Mouse (Mus musculus): Measurements from ENCODE around the gene Krtap17-1. TPM values are rescaled to one million over a fixed set of nuclear protein-coding genes. Genes with fewer than 3 reads are reported as not detected.

The Krtap17-1 gene
- polyA plus RNA-seq, 1 experiment from 2014 or later = 0.26 TPM

- H3K27me3 ChIP-seq (replicated peaks) = 0 out of 2 replicates have a peak, but pooled peaks cover 3% of the 10 kb centered on the region
- WGBS = 25% methylated on average over 4 of the region's 4 CpGs
- no peak overlapping the region for H3K9ac ChIP-seq
- no peaks in the 10 kb centered on the region for H3K36me3 ChIP-seq
- no peak overlapping the region for H3K27ac ChIP-seq
- H3K9me3 ChIP-seq = no peaks in the 10 kb centered on the region
- ATAC-seq = no peak
- H3K4me1 ChIP-seq (replicated peaks) = no peaks in the 10 kb centered on the region
- no peak overlapping the region for H3K4me2 ChIP-seq (replicated peaks)
- H3K4me3 ChIP-seq (replicated peaks) = no peak overlapping the region
Measured at GRCm38 (mm10) chr11:99994384-99994661, 529 bp upstream of the Krtap17-1 start.

DNA sequence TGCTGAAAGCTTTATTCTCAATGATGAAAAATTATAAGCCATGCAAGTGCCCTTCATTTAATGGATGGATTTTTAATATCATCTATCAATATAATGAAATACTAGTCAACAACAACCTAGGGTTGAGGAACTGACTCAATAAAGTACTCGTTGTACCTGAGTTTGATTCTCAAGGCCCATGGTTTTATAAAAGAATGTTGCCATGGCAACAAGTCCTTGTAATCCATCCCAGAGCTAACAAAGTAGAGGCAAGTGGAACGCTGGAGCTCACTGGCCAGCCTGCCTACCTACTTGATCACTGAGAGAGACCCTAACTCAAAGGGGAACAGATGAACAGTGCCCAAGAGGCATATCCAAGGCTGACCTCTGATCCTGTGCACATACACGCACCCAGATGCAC, 3.2 kb downstream of the Krtap17-1 start:
- Histone ChIP-seq H3K27me3 (replicated peaks) (0 out of 2 replicates have a peak, but pooled peaks cover 3% of the 10 kb centered on the region), H3K9ac (no peak overlapping the region), H3K4me1 (replicated peaks) (no peaks in the 10 kb centered on the region), H3K36me3 (no peaks in the 10 kb centered on the region), H3K27ac (no peak overlapping the region), H3K4me2 (replicated peaks) (no peak overlapping the region), H3K9me3 (no peaks in the 10 kb centered on the region), H3K4me3 (replicated peaks) (no peak overlapping the region)
- WGBS = 71% methylated on average over 3 of the region's 3 CpGs
- ATAC-seq = no peak

- 84% methylated on average over 6 of the region's 6 CpGs for WGBS
- Histone ChIP-seq H3K4me3 (replicated peaks) (no peak overlapping the region), H3K4me1 (replicated peaks) (no peaks in the 10 kb centered on the region), H3K9me3 (no peaks in the 10 kb centered on the region), H3K9ac (no peak overlapping the region), H3K27ac (no peak overlapping the region), H3K4me2 (replicated peaks) (no peak overlapping the region), H3K27me3 (replicated peaks) (0 out of 2 replicates have a peak, but pooled peaks cover 3% of the 10 kb centered on the region), H3K36me3 (no peaks in the 10 kb centered on the region)
- ATAC-seq = no peak
Measured at GRCm38 (mm10) chr11:99989881-99990405, 3.9 kb downstream of the Krtap17-1 start.

GRCm38 (mm10) chr11:99988530-99988929, 5.3 kb downstream of the Krtap17-1 start:
- H3K9ac ChIP-seq = no peak overlapping the region
- no peak overlapping the region for H3K4me2 ChIP-seq (replicated peaks)
- H3K36me3 ChIP-seq = no peaks in the 10 kb centered on the region
- no peaks in the 10 kb centered on the region for H3K27me3 ChIP-seq (replicated peaks)
- WGBS = 91% methylated on average over 3 of the region's 3 CpGs
- H3K27ac ChIP-seq = no peak overlapping the region
- H3K4me3 ChIP-seq (replicated peaks) = no peak overlapping the region
- ATAC-seq = no peak
- H3K9me3 ChIP-seq = no peaks in the 10 kb centered on the region
- H3K4me1 ChIP-seq (replicated peaks) = no peaks in the 10 kb centered on the region

DNA sequence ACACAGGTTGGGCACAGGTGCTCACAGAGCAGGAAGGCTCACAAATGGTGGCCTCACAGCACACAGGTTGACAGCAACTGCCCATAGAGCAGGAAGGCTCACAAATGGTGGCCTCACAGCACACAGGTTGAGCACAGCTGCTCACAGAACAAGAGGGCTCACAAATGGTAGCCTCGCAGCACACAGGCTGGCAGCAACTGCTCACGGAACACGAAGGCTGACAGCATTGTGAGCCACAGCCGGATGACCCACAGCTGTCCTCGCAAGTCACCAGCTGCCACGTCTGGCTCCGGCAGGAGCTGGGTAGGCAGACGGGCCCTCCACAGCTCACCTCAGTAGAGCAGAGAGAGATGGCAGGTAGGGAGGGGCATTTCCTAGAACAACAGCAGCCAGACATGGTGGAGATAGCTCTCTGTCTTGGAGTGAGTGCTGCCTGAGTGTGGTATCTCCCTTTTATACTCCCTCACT, 7.6 kb downstream of the Krtap17-1 start, which contains the start of gene Krtap16-1:
Krtap16-1 (minus strand) TSS at position 418 of the 468 bp plus-strand sequence.
- H3K27ac ChIP-seq = no peak within 1 kb of the TSS
- WGBS = 75% methylated on average over 8 of the region's 8 CpGs
- no peak within 1 kb of the TSS for H3K4me3 ChIP-seq (replicated peaks)
- no peak within 1 kb of the TSS for H3K4me2 ChIP-seq (replicated peaks)
- no peaks in the 10 kb centered on the region for H3K4me1 ChIP-seq (replicated peaks)
- no peak within 1 kb of the TSS for H3K9ac ChIP-seq
- H3K27me3 ChIP-seq (replicated peaks) = no peaks in the 10 kb centered on the region
- no peaks in the 10 kb centered on the region for H3K36me3 ChIP-seq
- no peaks in the 10 kb centered on the region for H3K9me3 ChIP-seq
- no peak for ATAC-seq

DNA sequence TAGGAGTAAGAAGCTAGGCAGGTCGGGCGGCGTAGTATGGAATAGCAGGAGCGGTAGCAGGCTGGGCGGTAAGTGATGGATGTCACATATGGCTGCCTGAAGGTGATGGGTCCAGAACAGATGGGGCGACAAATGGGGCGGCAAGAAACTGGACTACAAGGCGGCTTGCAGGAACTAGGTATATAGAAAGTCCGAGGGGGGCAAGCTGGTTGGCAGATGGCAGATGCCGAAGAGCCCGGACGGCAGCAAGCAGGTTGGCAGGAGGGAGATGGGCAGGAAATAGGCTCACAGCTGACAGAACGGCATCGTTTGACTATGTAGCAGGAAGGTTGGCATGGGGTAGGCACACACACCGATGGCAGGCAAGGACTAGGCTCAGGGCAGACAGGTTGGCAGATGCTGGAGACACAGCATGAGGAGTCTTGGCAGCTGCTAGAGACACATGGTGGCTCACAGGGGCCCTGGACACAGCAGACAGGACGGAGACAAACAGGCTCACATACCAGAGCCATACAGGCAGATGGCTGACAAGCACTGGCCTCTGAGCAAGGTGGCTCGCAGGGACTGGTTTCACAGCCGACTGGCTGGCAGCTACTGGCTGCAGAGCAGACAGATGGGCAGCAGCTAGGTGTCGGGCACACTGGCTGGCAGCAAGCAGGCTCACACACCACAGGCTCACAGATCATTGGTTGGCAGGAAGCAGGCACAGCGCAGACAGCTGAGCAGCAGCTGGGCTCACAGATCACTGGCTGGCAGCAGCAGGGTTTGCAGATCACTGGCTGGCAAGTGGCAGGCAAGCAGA, 8.3 kb downstream of the Krtap17-1 start:
- WGBS = 78% methylated on average over 20 of the region's 20 CpGs
- H3K9me3 ChIP-seq = no peaks in the 10 kb centered on the region
- H3K27me3 ChIP-seq (replicated peaks) = no peaks in the 10 kb centered on the region
- H3K36me3 ChIP-seq = no peaks in the 10 kb centered on the region
- ATAC-seq = no peak
- no peak overlapping the region for H3K27ac ChIP-seq
- H3K4me1 ChIP-seq (replicated peaks) = no peaks in the 10 kb centered on the region
- H3K4me2 ChIP-seq (replicated peaks) = no peak overlapping the region
- H3K9ac ChIP-seq = no peak overlapping the region
- H3K4me3 ChIP-seq (replicated peaks) = no peak overlapping the region

GRCm38 (mm10) chr11:99983442-99983841, 10.4 kb downstream of the Krtap17-1 start:
- no peak overlapping the region for H3K27ac ChIP-seq
- no peaks in the 10 kb centered on the region for H3K36me3 ChIP-seq
- H3K9me3 ChIP-seq = no peaks in the 10 kb centered on the region
- no peak for ATAC-seq
- no peak overlapping the region for H3K9ac ChIP-seq
- H3K4me2 ChIP-seq (replicated peaks) = no peak overlapping the region
- no peak overlapping the region for H3K4me3 ChIP-seq (replicated peaks)
- WGBS = 94% methylated on average over 1 of the region's 1 CpGs
- H3K27me3 ChIP-seq (replicated peaks) = no peaks in the 10 kb centered on the region
- H3K4me1 ChIP-seq (replicated peaks) = no peaks in the 10 kb centered on the region

GRCm38 (mm10) chr11:99982731-99983130, 11.1 kb downstream of the Krtap17-1 start:
- Histone ChIP-seq H3K27ac (no peak overlapping the region), H3K4me3 (replicated peaks) (no peak overlapping the region), H3K27me3 (replicated peaks) (no peaks in the 10 kb centered on the region), H3K9me3 (no peaks in the 10 kb centered on the region), H3K4me2 (replicated peaks) (no peak overlapping the region), H3K36me3 (no peaks in the 10 kb centered on the region), H3K4me1 (replicated peaks) (no peaks in the 10 kb centered on the region), H3K9ac (no peak overlapping the region)
- ATAC-seq = no peak
- WGBS = 82% methylated on average over 9 of the region's 9 CpGs

DNA sequence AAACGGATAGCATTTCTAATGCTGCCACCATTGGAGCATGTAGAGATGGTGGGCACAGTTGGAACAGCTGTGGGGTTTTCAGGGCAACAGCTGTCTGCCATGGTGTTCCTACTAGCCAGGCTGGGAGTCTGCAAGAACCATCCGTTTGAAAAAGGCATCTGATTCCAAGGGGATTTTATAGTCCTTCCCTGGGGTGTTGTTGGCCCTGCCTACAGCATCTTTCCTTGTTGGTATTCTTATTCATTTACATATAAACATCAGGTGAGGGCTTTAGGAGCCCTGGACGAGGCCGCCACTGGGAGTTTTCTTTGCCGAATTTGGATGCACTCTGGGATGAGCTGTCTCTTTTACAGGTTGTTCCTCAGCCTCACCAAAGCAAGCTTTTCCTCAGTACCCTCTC, 14.8 kb downstream of the Krtap17-1 start, which contains the start of gene Krtap29-1:
Krtap29-1 (minus strand) TSS at position 101 of the 400 bp plus-strand sequence.
- no peaks in the 10 kb centered on the region for H3K36me3 ChIP-seq
- no peak for ATAC-seq
- H3K27me3 ChIP-seq (replicated peaks) = no peaks in the 10 kb centered on the region
- H3K9ac ChIP-seq = no peak within 1 kb of the TSS
- H3K9me3 ChIP-seq = no peaks in the 10 kb centered on the region
- H3K4me3 ChIP-seq (replicated peaks) = no peak within 1 kb of the TSS
- WGBS = 73% methylated on average over 5 of the region's 5 CpGs
- no peak within 1 kb of the TSS for H3K4me2 ChIP-seq (replicated peaks)
- H3K4me1 ChIP-seq (replicated peaks) = no peaks in the 10 kb centered on the region
- H3K27ac ChIP-seq = no peak within 1 kb of the TSS

DNA sequence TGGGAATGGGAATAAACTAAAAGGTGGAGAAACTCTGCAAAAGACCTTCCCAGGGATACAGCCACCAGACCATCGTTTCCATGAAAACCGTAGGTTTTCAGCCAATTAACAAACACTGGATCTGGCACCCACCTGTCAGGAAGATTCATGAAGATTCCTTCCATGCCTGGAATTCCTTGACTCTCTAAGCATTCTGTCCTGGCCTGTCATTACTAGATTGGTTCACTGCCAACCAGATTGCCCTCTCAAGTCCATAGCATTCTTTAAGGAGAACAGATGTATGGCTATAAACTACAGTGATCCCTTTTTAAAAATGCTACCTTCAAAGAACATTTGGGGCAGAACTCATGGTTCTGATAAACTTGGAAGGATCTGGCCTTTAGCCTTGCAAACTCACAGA, 27.8 kb downstream of the Krtap17-1 start:
- H3K4me3 ChIP-seq (replicated peaks) = no peak overlapping the region
- no peaks in the 10 kb centered on the region for H3K36me3 ChIP-seq
- H3K27ac ChIP-seq = no peak overlapping the region
- H3K27me3 ChIP-seq (replicated peaks) = no peaks in the 10 kb centered on the region
- H3K4me2 ChIP-seq (replicated peaks) = no peak overlapping the region
- H3K9me3 ChIP-seq = no peaks in the 10 kb centered on the region
- no peak for ATAC-seq
- no peak overlapping the region for H3K9ac ChIP-seq
- WGBS = 4% methylated on average over 2 of the region's 2 CpGs
- no peaks in the 10 kb centered on the region for H3K4me1 ChIP-seq (replicated peaks)

DNA sequence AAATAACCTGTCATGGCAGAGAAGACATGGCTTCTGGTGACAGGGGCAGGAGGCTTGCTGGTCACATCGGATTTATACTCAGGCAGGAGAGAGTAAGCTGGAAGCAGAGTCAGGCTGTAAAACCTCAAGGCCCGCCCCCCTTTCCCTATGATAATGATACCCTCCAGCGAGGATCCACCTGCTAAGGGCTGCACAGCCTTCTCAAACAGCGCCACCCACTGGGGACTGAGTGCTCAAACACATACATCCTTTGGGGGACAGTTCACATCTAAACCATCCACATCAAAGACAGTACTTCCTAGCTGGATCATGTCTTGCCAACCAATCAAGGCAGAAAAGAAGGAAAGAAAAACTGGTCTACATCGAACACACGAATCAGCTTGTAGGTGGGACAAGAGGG, 29.6 kb downstream of the Krtap17-1 start:
- H3K27ac ChIP-seq = no peak overlapping the region
- WGBS = 61% methylated on average over 6 of the region's 6 CpGs
- H3K4me2 ChIP-seq (replicated peaks) = no peak overlapping the region
- no peaks in the 10 kb centered on the region for H3K9me3 ChIP-seq
- H3K4me1 ChIP-seq (replicated peaks) = no peaks in the 10 kb centered on the region
- no peak overlapping the region for H3K4me3 ChIP-seq (replicated peaks)
- H3K27me3 ChIP-seq (replicated peaks) = no peaks in the 10 kb centered on the region
- no peak overlapping the region for H3K9ac ChIP-seq
- ATAC-seq = no peak
- H3K36me3 ChIP-seq = no peaks in the 10 kb centered on the region

GRCm38 (mm10) chr11:99948175-99948574, 45.6 kb downstream of the Krtap17-1 start, which contains the start of gene Krtap9-5:
Krtap9-5 (plus strand) TSS chr11:99948475.
- no peaks in the 10 kb centered on the region for H3K27me3 ChIP-seq (replicated peaks)
- no peaks in the 10 kb centered on the region for H3K9me3 ChIP-seq
- no peak within 1 kb of the TSS for H3K27ac ChIP-seq
- H3K9ac ChIP-seq = no peak within 1 kb of the TSS
- no peak within 1 kb of the TSS for H3K4me3 ChIP-seq (replicated peaks)
- 80% methylated on average over 2 of the region's 2 CpGs for WGBS
- H3K4me2 ChIP-seq (replicated peaks) = no peak within 1 kb of the TSS
- no peaks in the 10 kb centered on the region for H3K36me3 ChIP-seq
- no peaks in the 10 kb centered on the region for H3K4me1 ChIP-seq (replicated peaks)
- no peak for ATAC-seq
